Mouse (Mus musculus): Measurements from ENCODE around the gene Rtn4rl1. TPM values are rescaled to one million over a fixed set of nuclear protein-coding genes. Genes with fewer than 3 reads are reported as not detected.

Gene Rtn4rl1
- polyA plus RNA-seq, 1 experiment from 2014 or later, result 9.7 TPM

DNA sequence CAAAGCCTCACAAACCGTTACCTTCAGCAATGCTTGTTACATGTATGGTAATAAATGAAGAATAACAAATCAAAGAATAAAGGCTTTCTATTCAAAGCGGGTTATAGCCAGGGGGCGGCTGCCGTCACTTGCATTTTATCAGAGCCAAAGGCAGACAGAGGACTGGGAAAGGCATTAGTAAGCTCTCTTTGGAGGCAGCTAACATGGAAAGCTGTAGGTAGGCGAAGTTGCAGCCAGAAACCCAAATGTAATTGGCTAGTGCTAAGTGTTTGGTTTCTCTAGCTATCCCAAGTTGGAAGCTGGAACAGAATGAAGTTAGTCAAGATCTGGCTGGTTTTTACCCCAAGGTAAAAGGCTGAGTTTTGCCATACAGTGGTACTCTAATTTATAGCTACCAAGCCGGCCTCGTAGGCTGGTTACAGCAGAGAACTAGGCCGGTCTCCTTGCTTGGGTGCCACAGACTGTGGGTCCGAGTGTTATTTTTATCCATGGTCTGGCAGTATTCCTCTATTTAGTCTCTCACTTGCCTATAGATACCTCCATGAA lies 49.2 kb downstream of the Rtn4rl1 start:
- Histone ChIP-seq H3K36me3 (no peaks in the 10 kb centered on the region; the same call in 1 of the 2 replicates), H3K4me1 (peaks cover 64% of the 10 kb centered on the region), H3K27ac (0 out of 2 replicates have a peak overlapping the region, but pooled peaks have one; percentile 42), H3K27me3 (ENCODE audit: insufficient read depth, poor library complexity, severe bottlenecking) (no peaks in the 10 kb centered on the region), H3K9me3 (no peaks in the 10 kb centered on the region), H3K4me3 (no peak overlapping the region)
- no peak for DNase-seq (ENCODE audit: low spot score)
- 77% methylated on average over 9 of the region's 9 CpGs for WGBS

DNA sequence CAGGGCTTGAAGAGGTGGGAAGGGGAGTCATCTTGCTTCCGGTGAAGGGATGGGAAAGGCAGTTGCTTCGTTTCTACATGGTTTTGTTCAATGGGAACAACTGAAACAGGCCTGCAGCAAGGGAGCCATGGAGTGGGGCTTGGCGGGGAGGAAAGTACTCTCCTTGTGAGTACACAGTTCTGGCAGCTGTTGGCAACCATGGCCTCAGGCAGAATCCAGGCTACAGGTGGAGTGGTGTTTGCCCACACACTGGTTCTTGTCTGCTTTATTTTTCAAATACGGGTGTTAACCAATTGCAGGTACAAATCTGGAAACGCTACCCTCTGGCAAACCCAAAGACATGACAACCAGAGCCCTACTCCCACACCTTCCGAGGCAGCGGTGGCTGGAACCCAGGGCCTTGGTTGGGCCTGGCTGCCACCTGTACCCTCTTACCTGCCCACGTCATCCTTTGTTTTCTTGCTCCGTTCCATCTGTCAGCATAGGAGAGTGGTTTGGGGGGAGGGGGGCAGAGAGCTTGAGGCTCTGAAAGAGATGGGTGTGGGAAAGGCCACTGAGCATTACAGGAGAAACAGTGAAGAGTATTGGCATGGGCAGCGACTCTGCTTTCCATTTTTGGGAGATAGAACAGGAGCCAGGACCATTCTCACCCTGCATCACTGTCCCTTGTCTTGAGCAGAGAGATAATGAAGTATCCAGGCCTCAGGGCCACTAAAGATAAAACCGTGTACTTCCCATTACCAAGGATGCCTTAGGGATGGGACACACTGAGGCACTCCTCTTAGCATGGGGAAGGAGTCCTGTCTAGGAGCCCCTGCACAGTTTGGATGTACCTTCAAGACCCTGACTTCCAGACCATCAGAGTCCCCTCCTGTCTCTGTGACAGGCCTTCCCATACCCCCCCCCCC lies 51.0 kb downstream of the Rtn4rl1 start:
- no peak for DNase-seq (ENCODE audit: low spot score)
- Histone ChIP-seq H3K4me3 (no peak overlapping the region), H3K36me3 (no peaks in the 10 kb centered on the region; the same call in 1 of the 2 replicates), H3K4me1 (peaks cover 75% of the 10 kb centered on the region), H3K9me3 (no peaks in the 10 kb centered on the region), H3K27me3 (ENCODE audit: insufficient read depth, poor library complexity, severe bottlenecking) (no peaks in the 10 kb centered on the region), H3K27ac (peak overlapping the region; percentile 71; the same call in 1 of the 2 replicates)
- 74% methylated on average over 11 of the region's 11 CpGs for WGBS

DNA sequence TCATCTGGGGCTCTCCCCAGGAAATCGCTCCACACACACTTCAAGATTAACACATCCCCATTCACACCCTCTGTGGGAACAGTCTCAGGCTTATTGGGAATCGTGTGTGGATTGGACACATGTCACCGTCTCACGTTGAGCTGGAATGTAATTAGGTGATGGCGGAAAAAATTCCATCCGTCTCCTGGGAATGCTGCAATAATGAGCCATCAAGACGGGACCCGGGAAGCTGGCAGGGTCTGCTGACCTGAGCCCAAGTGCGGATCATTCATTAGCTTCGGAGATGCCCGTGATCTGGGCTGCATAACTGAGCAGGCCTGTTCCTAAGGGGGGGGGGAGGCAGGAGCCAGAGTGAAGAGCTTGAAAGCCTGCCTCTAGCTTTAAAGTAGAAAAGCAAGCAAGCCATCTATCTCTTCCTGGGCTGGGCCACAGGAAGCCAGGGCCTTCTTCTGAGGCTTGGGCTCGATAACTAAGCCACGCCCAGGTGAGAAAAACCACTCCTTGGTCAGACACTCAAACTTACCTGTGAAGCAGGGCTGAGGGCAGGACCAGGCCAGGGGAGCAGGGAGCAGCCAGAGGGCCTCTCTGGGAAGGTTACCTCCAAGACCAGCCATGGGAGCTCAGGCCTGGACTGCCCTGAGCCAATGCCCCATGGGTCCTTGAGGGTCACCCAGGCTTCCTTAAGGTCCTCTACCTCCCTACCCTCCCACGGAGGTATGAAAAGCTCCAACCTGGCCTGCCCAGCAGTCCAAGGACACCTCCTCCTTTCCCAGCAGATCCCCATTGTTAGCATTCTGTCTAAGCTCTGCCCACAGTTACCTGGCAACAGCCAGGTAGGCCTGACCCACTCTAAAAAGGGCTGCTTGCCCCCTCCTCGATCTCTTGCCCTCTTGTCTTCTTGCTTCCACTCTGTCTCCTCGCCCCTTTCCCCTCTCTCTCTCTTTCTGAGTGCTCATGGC lies 52.1 kb downstream of the Rtn4rl1 start:
- Histone ChIP-seq H3K27ac (peak overlapping the region; percentile 71), H3K27me3 (ENCODE audit: insufficient read depth, poor library complexity, severe bottlenecking) (no peaks in the 10 kb centered on the region), H3K36me3 (no peaks in the 10 kb centered on the region; the same call in 1 of the 2 replicates), H3K4me1 (peaks cover 80% of the 10 kb centered on the region), H3K4me3 (no peak overlapping the region), H3K9me3 (no peaks in the 10 kb centered on the region)
- 36% methylated on average over 16 of the region's 16 CpGs for WGBS
- no peak for DNase-seq (ENCODE audit: low spot score)

DNA sequence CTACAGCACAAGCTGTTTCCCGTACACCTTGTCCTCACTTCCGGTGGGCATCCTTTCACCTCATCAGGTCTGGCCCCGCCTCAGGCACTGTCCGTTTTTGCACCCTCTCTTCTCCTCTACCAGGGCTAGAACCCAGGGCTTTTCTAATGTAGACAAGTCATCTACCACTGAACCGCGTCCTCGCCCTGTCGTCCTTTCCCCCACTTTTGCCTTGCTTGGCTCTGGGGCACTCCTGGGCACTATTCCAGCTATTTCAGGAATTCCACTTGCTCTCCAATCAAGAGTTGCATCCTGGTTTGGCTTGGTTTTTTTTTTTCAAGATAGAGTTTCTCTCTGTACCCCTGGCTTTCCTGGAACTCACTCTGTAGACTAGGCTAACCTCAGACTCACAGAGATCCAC lies 53.0 kb downstream of the Rtn4rl1 start:
- Histone ChIP-seq H3K36me3 (no peaks in the 10 kb centered on the region; the same call in 1 of the 2 replicates), H3K4me3 (no peak overlapping the region), H3K27me3 (ENCODE audit: insufficient read depth, poor library complexity, severe bottlenecking) (no peaks in the 10 kb centered on the region), H3K27ac (0 out of 2 replicates have a peak overlapping the region, but pooled peaks have one; percentile 1), H3K4me1 (peaks cover 86% of the 10 kb centered on the region), H3K9me3 (no peaks in the 10 kb centered on the region)
- no peak for DNase-seq (ENCODE audit: low spot score)
- 57% methylated on average over 8 of the region's 8 CpGs for WGBS

DNA sequence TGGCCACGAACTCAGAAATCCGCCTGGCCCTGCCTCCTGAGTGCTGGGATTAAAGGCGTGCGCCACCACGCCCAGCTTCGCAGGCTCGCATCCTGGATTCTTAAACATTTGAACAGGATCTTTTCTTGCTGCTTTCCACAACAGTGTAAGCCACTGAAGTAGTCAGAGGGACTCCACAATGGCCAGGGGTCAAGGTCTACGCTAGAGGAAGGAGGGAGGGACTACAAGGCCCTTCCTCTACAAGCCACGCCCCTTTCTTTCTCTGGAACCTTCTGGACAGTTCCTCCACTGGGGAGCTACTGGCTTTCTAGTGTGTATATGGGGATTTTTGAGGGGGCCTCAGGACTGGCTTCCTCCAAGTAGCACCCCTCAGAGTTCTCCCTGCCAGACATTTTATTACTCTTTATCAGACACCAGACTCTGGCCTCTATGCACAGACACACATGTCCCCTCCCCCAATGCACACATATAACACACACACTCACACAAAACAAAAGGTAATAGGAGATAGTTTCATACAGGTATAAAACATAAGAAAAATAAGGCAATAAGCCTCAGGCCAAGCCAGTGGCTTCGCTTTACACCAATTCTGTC lies 53.7 kb downstream of the Rtn4rl1 start:
- no peaks in the 10 kb centered on the region; the same call in 1 of the 2 replicates for H3K36me3 ChIP-seq
- peak overlapping the region; percentile 52; the same call in 1 of the 2 replicates for H3K27ac ChIP-seq
- no peaks in the 10 kb centered on the region for H3K9me3 ChIP-seq
- 89% methylated on average over 10 of the region's 10 CpGs for WGBS
- no peak for DNase-seq (ENCODE audit: low spot score)
- H3K27me3 ChIP-seq (ENCODE audit: insufficient read depth, poor library complexity, severe bottlenecking), result no peaks in the 10 kb centered on the region
- H3K4me3 ChIP-seq, result no peak overlapping the region
- peaks cover 92% of the 10 kb centered on the region for H3K4me1 ChIP-seq

DNA sequence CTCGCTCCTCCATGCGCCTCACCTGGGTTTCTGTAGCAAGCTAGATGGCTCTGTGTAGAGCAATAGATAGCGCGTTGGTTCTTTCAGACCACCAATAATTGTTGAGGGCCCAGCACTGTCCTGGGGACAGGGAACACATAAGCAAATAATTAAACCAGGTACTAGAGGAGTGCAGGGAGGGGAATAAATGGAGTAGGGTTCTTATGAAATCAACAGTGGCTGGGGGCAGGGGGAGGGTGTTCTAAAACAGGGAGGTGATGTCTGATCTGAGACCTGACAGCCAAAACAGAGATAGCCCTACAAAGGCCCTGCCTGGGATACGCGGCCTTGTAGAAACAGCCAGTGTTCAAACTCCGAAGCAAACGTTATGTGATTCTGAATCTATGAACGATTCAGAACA lies 56.0 kb downstream of the Rtn4rl1 start:
- peak overlapping the region; percentile 81 for H3K27ac ChIP-seq

DNA sequence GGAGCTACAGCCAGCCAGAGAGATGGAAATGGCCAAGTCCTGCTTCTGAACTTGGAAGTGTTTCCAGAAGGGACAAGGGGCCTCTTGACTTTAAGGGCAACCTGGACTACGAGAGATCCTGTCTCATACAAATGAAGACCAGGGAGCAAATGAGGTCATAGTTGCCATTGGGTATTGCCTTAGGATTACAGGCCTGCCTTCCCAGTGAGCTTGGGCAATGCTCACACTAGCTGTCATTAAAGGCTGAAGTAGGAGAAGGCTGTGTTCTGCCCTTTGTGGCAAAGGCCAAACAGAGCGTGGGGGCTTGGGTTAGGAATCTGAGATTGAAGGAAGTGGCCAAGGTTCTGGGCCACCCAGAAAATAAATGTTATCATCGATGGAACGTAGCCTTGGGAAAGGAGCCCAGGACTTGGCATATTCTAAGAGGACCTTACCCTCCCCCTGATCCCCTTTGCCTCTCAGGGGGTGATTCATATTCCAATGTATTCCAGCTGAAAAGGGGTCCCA lies 57.5 kb downstream of the Rtn4rl1 start:
- no peak for DNase-seq (ENCODE audit: low spot score)
- no peak overlapping the region for H3K4me3 ChIP-seq
- WGBS, result 80% methylated on average over 4 of the region's 4 CpGs
- H3K36me3 ChIP-seq, result no peaks in the 10 kb centered on the region; the same call in 1 of the 2 replicates
- peak overlapping the region; percentile 81; the same call in 1 of the 2 replicates for H3K27ac ChIP-seq
- no peaks in the 10 kb centered on the region for H3K27me3 ChIP-seq (ENCODE audit: insufficient read depth, poor library complexity, severe bottlenecking)
- no peaks in the 10 kb centered on the region for H3K9me3 ChIP-seq
- peaks cover 74% of the 10 kb centered on the region for H3K4me1 ChIP-seq

More for the DNA sequence above, 56.0 kb downstream of the Rtn4rl1 start:
- H3K27me3 ChIP-seq (ENCODE audit: insufficient read depth, poor library complexity, severe bottlenecking), result no peaks in the 10 kb centered on the region
- no peaks in the 10 kb centered on the region; the same call in 1 of the 2 replicates for H3K36me3 ChIP-seq
- DNase-seq (ENCODE audit: low spot score), result no peak
- no peaks in the 10 kb centered on the region for H3K9me3 ChIP-seq
- H3K4me3 ChIP-seq, result no peak overlapping the region
- 65% methylated on average over 9 of the region's 9 CpGs for whole genome bisulfite sequencing
- H3K4me1 ChIP-seq, result peaks cover 78% of the 10 kb centered on the region

DNA sequence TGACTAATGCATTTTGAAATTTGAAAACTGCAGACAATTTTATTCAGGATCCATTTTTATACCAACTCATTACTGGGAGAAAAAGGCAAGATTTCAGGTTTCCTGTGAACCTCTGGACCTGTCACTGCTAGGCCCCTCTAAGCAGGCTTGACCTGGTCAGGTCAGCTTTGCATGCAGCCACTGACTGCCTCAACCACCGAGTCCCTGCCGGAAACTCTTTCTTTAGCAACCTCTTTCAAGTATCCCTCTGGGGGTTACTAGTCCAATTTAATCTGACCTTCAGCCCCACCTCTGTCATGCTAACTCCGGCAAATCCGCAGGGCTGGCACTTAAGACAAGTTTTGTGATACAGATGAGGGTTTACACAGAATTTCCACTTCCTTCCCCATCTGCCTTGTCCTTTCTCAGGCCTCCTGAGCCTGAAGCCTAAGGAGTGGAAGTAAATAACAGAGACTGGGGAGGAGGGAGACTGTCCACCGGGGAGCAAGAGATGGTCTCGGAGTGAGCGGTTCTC lies 58.0 kb downstream of the Rtn4rl1 start:
- no peak overlapping the region for H3K4me3 ChIP-seq
- H3K27me3 ChIP-seq (ENCODE audit: insufficient read depth, poor library complexity, severe bottlenecking), result no peaks in the 10 kb centered on the region
- no peaks in the 10 kb centered on the region; the same call in 1 of the 2 replicates for H3K36me3 ChIP-seq
- no peaks in the 10 kb centered on the region for H3K9me3 ChIP-seq
- H3K27ac ChIP-seq, result peak overlapping the region; percentile 81; the same call in 1 of the 2 replicates
- 46% methylated on average over 7 of the region's 7 CpGs for WGBS
- DNase-seq (ENCODE audit: low spot score), result no peak
- H3K4me1 ChIP-seq, result peaks cover 69% of the 10 kb centered on the region

DNA sequence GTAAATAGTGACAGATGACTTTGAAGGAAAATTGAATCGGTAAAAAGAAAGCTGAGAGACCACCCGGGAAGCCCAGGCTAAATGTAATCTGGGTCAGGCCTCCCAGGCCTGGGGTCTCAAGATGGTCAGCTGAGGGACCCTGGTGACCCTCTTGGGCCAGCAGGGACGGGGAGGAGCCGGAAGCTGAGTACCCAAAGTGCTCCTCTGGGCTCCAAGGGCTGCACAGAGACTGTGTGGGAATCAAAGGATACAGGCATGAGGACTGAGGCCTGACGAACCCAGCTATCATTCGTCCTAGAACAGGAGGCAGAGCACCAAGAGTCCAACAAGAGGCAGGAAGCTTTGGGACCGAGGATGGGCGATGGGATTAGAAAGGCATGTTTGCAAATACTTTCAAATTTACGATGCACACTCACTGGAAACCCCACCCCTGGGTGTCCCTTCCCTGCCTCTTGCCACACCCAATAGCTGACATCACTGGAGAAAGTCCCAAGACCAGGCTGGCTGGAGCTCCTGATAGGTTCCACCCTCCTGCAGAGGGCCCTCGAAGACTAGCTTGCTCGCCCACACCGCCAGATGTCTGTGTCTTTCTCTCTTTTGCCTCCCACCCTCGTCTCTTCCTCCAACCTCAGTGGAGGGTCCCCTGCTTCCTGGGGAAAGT lies 60.8 kb downstream of the Rtn4rl1 start:
- no peaks in the 10 kb centered on the region for H3K36me3 ChIP-seq
- DNase-seq (ENCODE audit: low spot score), result no peak
- H3K27me3 ChIP-seq (ENCODE audit: insufficient read depth, poor library complexity, severe bottlenecking), result no peaks in the 10 kb centered on the region
- 58% methylated on average over 13 of the region's 13 CpGs for WGBS
- 0 out of 2 replicates have a peak overlapping the region, but pooled peaks have one; percentile 8 for H3K4me3 ChIP-seq
- H3K9me3 ChIP-seq, result no peaks in the 10 kb centered on the region
- H3K27ac ChIP-seq, result peak overlapping the region; percentile 60
- H3K4me1 ChIP-seq, result peaks cover 63% of the 10 kb centered on the region

DNA sequence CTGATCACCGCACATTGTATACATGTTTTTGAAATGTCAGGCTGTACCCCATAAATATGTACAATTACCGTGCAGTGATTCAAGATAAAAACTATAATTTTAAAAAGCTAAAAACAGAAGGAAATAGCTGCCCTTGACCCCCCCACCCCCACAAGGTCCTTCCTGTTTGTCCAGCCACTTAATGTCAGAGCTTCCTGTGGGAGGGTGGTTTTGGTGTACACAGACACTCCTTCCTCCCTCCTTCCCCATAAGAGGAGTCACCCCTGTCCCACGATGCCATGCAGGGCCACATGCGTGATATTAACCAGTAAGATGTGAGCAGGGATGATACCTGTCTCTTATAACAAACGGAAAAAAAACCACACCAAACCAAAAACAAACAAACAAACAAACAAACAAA lies 61.7 kb downstream of the Rtn4rl1 start:
- Histone ChIP-seq H3K27ac (no peak overlapping the region), H3K9me3 (no peaks in the 10 kb centered on the region), H3K4me1 (peaks cover 63% of the 10 kb centered on the region), H3K27me3 (ENCODE audit: insufficient read depth, poor library complexity, severe bottlenecking) (no peaks in the 10 kb centered on the region), H3K36me3 (no peaks in the 10 kb centered on the region), H3K4me3 (no peak overlapping the region)
- no peak for DNase-seq (ENCODE audit: low spot score)
- 77% methylated on average over 5 of the region's 5 CpGs for WGBS

DNA sequence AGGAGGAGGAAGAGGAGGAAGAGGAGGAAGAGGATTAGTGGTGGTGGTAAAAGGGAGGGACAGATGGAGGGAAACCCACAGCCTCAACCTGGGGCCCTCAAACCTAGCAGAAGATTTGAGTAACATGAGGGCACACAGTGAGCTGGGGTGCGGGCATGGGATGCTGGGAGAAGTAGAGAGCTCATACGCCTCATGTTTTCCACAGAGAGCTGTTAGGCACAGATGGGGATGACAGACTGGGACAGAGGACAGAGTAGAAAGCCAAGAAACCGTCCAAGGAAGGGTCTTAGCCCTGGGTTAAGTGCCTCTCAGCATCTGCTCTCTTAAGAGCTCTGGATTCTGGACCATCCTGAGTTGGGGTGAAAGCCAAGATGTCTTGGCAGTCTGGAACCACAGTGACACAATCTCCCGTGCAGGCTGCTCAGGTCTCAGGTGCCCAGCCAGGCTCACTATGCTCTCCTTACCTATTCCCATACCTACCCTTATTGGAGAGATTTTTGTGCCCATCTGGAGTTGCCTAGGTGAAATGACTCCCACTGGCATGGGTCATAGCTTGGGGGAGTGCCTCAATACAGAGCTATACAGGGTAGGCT lies 63.6 kb downstream of the Rtn4rl1 start:
- Histone ChIP-seq H3K9me3 (no peaks in the 10 kb centered on the region), H3K36me3 (no peaks in the 10 kb centered on the region), H3K4me1 (peaks cover 62% of the 10 kb centered on the region), H3K27me3 (ENCODE audit: insufficient read depth, poor library complexity, severe bottlenecking) (no peaks in the 10 kb centered on the region), H3K27ac (no peak overlapping the region), H3K4me3 (no peak overlapping the region)
- DNase-seq (ENCODE audit: low spot score), result no peak
- WGBS, result 82% methylated on average over 4 of the region's 4 CpGs
